Mouse (Mus musculus) lung, postnatal 36 days (tissue): Measurements from ENCODE around the gene Plb1.

Source experiments
- DNase-seq: peaks from one replicate; pipeline ENCODE4 v3.0.0; 2022; ENCODE audit warnings: mixed read lengths

The Plb1 gene

GRCm38 (mm10) chr5:32400926-32401325 is 168.4 kb downstream of the Plb1 start:
- DNase-seq = no peak

DNA sequence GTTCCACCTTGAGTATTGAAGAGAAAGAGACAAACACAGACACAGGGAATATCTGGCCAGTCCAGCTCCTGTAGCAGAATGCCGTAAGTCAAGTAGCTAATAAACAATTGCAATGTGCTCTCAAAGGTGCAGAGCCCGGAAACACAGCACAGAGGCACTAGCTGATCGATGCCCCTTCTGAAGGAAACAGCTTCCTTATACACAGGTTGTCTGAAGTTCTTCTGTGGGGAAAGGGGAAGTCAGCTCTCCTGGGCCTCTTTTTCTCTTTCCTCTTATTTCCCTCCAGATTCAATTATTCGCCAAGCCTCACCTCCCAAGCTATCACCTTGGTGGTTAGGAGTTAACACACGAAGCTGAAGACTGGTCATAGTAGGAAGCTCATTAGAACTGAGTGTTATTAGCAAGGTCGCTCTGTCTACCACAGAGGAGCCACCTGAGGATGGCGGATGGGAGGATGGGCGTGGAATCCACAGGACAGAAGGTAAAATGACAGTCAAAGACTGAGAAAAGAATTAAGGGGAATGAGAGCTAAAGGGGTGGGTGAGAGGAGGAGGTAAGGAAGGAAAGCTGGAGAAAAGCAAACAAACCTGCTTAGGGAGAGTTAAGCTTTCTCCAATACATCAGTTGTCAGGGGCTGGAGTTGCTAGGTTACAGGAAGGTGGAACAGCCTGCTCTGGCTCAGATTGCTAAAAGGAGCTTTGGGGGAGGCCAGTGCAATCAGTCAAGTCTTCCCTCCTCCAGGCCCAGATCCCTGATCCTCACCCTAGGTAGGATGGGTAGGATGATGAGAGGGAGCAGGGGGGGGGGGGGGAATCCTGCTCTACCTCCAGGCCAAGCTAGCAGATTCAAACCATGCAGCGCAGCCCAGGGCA is 170.8 kb downstream of the Plb1 start:
- DNase-seq = no peak

DNA sequence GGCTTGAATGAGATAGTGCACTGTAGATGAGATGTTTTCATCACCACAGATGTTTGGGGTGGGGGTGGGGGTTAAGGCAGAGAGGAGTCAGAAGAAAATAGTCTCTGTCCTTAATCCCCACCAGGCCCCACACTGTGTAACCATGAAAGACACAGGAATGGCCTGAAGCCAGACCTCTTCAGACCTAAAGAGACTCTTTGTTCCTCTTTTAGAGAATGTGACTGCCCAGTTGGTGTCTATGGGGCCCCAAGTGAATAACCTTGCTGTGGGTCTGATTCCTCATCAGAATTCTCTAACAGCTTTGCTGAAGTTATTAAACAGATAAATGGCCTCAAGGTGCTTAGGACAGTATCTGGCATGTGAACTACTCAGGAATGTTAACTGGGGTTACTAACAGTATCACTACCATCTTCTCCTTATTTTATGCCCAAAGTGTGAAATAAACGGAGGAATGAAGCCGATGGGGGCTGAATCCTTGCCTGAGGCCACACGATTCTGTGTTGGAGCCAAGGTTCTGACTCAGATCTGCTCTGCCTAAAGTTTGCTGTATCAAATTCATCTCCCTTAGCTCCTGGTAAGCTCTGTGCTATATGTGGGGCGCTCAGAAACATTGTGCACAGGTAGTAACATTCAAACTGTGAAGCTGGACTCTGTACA is 172.8 kb downstream of the Plb1 start:
- DNase-seq = no peak

GRCm38 (mm10) chr5:32408771-32409170 is 176.3 kb downstream of the Plb1 start:
- no peak for DNase-seq

DNA sequence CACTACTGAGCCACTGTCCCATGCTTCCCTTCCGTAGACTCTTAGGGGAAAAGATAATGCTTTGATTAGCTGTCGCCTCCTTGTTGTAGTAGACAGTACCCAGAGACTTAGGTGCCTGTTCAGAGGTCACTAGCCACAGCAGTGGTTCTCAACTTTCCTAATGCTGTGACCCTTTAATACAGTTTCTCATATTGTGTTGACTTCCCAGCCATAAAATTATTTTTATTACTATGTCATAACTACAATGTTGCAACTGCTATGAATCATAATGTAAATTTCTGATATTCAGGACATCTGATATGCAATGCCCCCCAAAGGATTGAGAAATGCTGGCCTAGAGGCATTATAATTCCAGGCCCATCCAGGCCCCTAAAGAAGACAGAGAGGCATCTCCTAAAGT is 177.2 kb downstream of the Plb1 start:
- no peak for DNase-seq

DNA sequence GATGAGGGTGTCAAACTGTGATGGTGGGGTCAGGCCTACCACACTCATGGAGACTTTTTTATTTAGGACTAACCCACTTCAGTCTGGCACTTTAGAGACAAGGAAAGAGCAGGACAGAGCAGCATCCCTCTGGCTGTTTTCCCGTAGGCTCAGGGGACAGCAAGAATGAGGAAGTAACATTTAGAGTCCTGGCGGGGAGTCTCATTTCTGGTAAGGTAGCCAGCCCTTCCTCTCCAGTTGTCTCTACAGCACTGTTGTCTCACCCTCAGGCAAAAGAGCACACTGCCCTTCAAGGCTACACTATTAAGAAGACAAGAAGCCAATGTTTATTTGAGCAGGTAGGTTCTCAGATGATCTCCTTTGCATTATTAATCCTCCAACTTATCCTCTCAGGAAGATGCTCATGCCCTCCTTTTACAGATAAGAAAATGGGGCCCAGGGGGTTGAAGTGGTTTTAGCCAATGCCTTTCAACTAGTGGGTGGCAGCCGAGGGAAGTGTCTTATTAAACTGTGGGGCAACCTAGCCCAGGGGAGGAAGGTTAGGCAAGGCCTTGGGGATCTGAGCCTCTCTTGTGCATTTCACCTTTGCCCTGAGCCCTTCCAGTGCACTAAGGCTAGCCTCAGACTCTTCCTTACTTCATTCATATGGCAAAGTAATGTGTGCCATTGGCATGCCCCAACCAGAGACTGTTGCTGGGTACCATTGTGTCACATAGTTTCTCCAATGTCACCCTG is 178.6 kb downstream of the Plb1 start:
- DNase-seq = no peak

DNA sequence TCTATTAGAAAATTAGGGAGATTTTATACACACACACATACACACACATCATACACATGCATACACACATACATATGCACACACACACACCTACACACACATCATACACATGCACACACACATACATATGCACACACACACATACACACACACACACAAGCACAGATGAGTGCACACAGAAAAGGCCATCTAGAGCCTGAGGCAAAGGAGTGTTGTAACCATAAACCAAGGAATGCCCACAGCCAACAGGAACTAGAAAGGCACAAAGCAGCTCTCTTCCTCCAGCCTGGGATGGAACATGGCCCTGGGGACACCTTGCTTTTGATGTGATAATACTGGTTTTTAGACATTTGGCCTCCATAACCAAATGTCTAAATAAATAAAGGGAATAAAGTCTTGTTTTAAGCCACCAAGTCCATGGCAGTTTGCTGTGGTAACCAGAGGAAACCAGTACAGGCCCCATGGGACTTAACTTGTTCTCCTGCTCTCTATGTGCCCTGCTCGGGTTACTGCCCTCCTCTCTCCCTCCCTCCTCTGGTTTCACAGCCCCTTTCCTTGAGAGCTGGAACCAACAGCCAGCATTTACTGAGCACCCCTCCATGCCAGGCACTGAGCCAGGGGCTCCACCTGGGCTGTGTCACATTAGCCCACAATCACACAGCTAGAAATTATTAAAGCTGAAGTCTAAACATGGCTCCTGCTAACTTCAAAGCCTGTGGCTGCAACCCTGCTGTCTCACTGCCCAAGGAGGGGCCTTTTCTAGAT is 179.9 kb downstream of the Plb1 start:
- DNase-seq = peak; percentile 56

DNA sequence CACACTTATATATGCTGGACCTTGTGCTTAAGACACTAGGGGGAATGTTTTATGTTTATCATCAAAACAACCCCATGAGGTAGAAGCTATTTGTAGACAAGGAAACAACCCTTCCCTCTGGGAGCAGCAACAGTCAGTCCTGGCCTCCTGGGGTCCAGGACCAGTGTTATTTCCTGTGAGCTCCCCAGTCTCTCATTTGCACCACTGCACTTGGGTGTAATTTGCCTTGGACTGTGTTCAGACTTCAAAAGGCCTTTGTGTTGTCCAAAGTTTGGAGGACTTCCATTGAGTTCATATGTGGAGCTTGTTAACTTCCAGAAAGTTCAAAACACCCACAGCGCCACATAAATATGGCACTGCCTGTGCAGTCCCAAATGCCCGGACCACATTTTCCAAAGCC is 180.6 kb downstream of the Plb1 start:
- no peak for DNase-seq

- no peak for DNase-seq
Measured at GRCm38 (mm10) chr5:32413569-32413968, 181.1 kb downstream of the Plb1 start.

DNA sequence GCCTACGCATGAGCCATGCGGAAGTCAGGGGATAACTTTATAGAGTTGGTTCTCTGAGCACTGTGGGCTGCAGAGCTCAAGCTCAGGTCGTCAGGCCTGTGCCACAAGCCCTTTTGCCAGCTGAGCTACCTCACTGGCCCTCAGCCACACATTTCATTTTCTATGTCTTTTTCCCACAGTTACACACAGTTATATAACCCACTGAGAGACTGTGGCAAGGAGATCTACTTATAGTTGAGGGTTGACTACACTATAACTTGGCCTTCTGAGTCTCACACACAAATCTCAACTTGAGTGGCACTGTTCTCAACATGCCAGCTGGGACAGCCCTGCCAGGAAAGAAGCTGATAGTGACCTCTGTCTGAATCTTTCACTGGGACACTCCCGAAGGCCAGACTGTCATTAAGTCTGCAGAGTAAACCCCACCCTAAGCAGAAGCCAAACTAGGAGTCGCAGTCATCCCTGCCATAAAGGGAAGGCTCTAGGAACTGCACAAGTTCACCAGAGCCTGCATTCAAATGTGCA is 182.0 kb downstream of the Plb1 start:
- DNase-seq = peak; percentile 34

- no peak for DNase-seq
Measured at GRCm38 (mm10) chr5:32415554-32415953, 183.0 kb downstream of the Plb1 start.
